Mouse (Mus musculus) lung, adult 2 months (tissue): ENCODE measurements at regions not wholly inside any gene's neighbourhood (a gene's known extent, or its start where the extent isn't known, plus 50 kb on each side); places are given as distances from the start of the nearest gene placed in this dataset.

ENCODE experiments used
- CTCF ChIP-seq: fragments of 200-500 bp; IDR thresholded peaks from 2 replicates; pipeline ENCODE4 v1.5.1; 2011; ENCODE audit warnings: mild to moderate bottlenecking, low read length, control low read depth; ENCODE audit not compliant: insufficient read depth
- POLR2A ChIP-seq: fragments of 200-500 bp; IDR thresholded peaks from 2 replicates; pipeline ENCODE4 v1.6.1; 2011; ENCODE audit warnings: low read depth, mild to moderate bottlenecking, control low read depth, low read length, borderline replicate concordance; ENCODE audit errors: extremely low read depth

DNA sequence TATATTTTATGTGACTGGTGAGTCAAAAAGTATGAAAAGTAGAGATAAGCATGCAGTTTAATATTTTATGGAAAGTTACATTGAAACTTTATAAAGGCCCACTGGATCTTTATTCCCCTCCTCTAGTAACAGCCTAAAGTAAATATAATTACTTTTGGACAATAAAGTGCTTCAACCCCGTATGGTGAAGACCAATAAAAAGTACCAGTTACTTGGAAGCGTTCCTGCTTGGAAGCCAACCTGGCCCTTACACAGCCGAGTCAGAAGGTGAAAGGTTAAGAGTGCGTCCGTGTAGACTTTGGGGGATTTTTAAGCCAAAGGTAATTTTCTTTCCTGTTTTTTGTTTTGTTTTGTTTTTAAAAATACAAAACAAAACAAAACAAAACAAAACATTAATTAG, 168.3 kb upstream of the Tbx18 start:
- no peak for TF ChIP-seq CTCF
- TF ChIP-seq POLR2A, result no peak
